Mouse (Mus musculus) neural tube, embryonic 12.5 days (tissue): ENCODE data around the gene Npl. TPM values are rescaled to one million over a fixed set of nuclear protein-coding genes. Genes with fewer than 3 reads are reported as not detected.
"Not testable (repeated sequence)": the region's sequence is repeated elsewhere in the genome, so short reads cannot be mapped to it uniquely, and the experiment has no call there.

Experiments
- ATAC-seq: fragments of 200-750 bp; cut with Nextera tagmentation; 2 replicates; pipeline ENCODE4 v1.8.0; 2017; ENCODE audit warnings: low read depth, mild to moderate bottlenecking, moderate TSS enrichment, moderate library complexity; ENCODE audit not compliant: low FRiP score
- H3K27ac ChIP-seq: fragments of 300-500 bp; sonication (generic); 2 replicates; pipeline ENCODE4 v1.5.1; 2016
- H3K27me3 ChIP-seq: fragments of 300-500 bp; sonication (generic); replicated peaks from 2 replicates; pipeline ENCODE4 v1.6.1; 2016; ENCODE audit warnings: mild to moderate bottlenecking
- H3K36me3 ChIP-seq: fragments of 300-500 bp; sonication (generic); 2 replicates; pipeline ENCODE4 v1.6.1; 2016; ENCODE audit warnings: mild to moderate bottlenecking
- H3K4me1 ChIP-seq: fragments of 300-500 bp; sonication (generic); 2 replicates; pipeline ENCODE4 v1.6.1; 2016
- H3K4me2 ChIP-seq: fragments of 300-500 bp; sonication (generic); replicated peaks from 2 replicates; pipeline ENCODE4 v1.6.1; 2016; ENCODE audit warnings: mild to moderate bottlenecking
- H3K4me3 ChIP-seq: fragments of 300-500 bp; sonication (generic); 2 replicates; pipeline ENCODE4 v1.5.1; 2016
- H3K9ac ChIP-seq: fragments of 300-500 bp; sonication (generic); 2 replicates; pipeline ENCODE4 v1.6.1; 2016; ENCODE audit warnings: mild to moderate bottlenecking
- H3K9me3 ChIP-seq: fragments of 300-500 bp; sonication (generic); 2 replicates; pipeline ENCODE4 v1.6.1; 2016; ENCODE audit warnings: mild to moderate bottlenecking
- WGBS: fragments of 180-500 bp; shearing (Covaris S2); methylation state at CpG from one replicate; pipeline ENCODE4 v1.1.7; 2016; 5-methylcytosine and 5-hydroxymethylcytosine counted together
- polyA plus RNA-seq: library from polyadenylated mRNA; unstranded; fragments of >200 nt; fragmentation: Nextera tagmentation; extraction: Ambion mirVana; gene quantifications from 2 replicates; pipeline ENCODE4 v1.2.1, GENCODE M21; 2016

Gene Npl
- polyA plus RNA-seq, 1 experiment from 2014 or later, result 16.5 TPM

DNA sequence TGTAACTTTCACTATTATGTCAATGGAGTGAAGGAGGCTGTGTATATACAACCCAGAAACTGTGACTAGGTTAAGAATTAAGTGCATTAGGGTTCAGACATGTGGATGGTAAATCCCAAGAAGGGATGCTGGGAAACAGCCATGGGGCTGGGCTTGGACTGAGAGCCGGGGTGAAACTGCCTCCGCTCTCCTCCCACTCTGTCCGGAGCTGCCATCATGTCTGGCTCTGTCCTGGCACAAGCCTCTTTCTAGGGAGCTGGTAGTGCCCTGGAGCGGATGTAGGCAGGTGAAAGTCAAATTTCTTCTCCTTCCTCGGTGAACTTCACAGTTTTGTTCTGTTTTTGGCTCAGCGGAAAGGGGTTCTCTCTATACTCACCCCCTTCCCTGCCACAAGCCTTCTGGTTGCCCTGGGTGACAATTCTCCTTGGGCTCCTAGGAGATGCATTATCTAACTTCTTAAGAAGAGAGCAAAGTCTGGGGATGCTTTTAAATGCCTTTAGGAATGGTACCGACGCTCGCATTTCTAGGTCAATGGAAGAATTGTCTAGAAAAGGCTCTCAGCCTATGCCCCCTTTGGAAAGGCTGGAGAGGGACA is 10.0 kb downstream of the Npl start:
- ATAC-seq, result peak; percentile 57
- 43% methylated on average over 9 of the region's 9 CpGs for WGBS
- no peak overlapping the region for H3K4me3 ChIP-seq
- H3K4me2 ChIP-seq, result no peak overlapping the region
- peaks cover 16% of the 10 kb centered on the region; the same call in 1 of the 2 replicates for H3K4me1 ChIP-seq
- no peaks in the 10 kb centered on the region for H3K36me3 ChIP-seq
- H3K9me3 ChIP-seq, result no peaks in the 10 kb centered on the region
- H3K27me3 ChIP-seq, result no peaks in the 10 kb centered on the region
- no peak overlapping the region for H3K27ac ChIP-seq
- no peak overlapping the region for H3K9ac ChIP-seq

DNA sequence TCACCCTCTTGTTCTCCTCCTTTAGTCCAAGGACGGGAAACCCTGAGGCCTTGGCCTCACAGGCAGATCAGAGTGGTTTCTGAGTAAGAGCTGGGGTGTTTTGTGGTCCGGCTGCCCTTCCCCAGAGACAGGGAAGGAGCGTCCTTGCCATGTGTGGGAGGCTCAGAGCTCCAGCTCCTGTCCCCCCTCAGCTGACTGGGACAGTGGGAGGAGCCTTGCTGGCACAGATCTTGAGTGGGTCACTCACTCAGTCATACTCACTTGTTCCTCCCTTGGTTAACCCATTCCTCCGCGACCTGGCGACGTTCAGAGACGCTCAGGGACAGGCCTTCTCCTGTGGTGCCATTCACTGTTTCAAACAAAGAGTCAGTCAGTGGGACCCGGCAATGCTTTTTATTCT is 14.2 kb downstream of the Npl start:
- Histone ChIP-seq H3K9me3 (no peaks in the 10 kb centered on the region), H3K4me1 (peaks cover 23% of the 10 kb centered on the region), H3K9ac (peak overlapping the region; percentile 29; the same call in 1 of the 2 replicates), H3K36me3 (no peaks in the 10 kb centered on the region), H3K27ac (no peak overlapping the region), H3K4me2 (no peak overlapping the region), H3K4me3 (no peak overlapping the region), H3K27me3 (no peaks in the 10 kb centered on the region)
- ATAC-seq, result no peak
- 36% methylated on average over 9 of the region's 9 CpGs for WGBS

DNA sequence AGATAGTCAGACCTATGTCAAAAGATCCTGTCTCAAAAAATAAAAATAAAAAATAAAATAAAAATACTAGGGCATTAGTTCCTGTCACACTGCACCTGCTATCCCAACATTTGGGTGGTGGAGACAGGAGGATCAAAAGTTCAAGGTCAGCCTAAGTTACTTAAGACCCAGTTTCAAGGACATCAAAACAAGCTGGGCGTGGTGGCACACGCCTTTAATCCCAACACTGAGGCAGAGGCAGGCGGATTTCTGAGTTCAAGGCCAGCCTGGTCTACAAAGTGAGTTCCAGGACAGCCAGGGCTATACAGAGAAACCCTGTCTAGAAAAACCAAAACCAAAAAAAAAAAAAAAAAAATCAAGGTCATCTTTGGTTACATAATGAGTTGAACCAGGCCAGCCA is 16.9 kb downstream of the Npl start:
- not testable (repeated sequence) for H3K4me3 ChIP-seq, ATAC-seq, H3K27ac ChIP-seq, H3K4me2 ChIP-seq, H3K9ac ChIP-seq, H3K36me3 ChIP-seq, H3K27me3 ChIP-seq, H3K9me3 ChIP-seq
- peaks cover 18% of the 10 kb centered on the region for H3K4me1 ChIP-seq
- whole genome bisulfite sequencing, result 94% methylated on average over 3 of the region's 3 CpGs

DNA sequence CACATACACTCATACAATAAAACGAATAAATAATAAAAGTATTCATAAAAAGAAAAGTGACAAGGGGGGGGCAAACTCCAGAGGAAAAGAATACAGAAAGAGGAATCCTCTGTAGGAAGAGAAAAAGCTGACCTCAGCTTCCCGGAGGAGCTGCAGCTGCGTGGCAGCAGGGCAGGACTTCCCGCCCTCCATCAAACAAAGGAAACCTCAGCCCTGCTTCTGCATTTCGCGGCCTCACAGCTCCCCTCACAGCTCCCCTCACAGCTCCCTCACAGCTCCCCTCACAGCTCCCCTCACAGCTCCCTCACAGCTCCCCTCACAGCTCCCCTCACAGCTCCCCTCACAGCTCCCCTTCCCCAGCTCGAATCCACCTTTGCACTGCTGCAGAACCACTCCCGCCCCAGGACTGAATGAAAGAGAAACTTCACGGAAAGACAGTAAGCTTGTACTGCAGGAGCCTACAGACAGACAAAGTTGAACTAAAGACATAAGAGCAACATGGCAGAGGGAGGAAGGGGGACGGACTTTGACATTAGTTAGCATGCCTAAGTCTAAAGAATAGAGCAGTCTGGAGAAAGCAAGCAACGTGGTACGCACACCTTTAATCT is 17.5 kb downstream of the Npl start:
- peak; percentile 82 for ATAC-seq
- H3K4me2 ChIP-seq, result peak overlapping the region; percentile 45
- H3K4me1 ChIP-seq, result peaks cover 18% of the 10 kb centered on the region
- WGBS, result 14% methylated on average over 12 of the region's 12 CpGs
- peak overlapping the region; percentile 33 for H3K9ac ChIP-seq
- no peaks in the 10 kb centered on the region for H3K36me3 ChIP-seq
- peak overlapping the region; percentile 72 for H3K27ac ChIP-seq
- no peaks in the 10 kb centered on the region for H3K9me3 ChIP-seq
- no peaks in the 10 kb centered on the region for H3K27me3 ChIP-seq
- peak overlapping the region; percentile 2; the same call in 1 of the 2 replicates for H3K4me3 ChIP-seq

DNA sequence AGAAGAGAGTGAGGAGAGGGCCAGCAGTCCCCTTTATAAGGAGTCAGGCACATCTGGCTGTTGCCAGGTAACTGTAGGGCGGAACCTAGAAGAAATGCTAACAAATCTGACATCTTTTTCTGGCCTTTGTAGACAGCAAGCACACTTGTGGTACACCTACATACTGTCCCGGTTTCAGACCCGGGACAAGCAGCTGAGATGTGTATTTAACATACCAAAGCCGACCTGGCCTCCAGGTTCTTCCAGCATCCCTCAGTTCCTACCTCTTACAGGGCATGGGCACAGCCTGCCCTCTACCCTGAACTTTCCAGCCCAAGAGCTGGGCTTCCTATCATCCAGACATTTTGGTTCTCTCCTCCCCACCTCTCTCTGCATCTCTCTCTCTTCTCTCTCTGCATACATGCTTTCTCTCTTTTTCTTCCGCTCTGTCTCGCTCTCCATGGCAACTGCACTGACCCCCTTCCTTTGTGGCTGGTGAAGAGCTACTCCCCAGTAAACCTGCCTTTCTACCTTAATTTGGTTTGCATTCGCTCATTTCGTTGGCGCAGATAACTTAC is 18.1 kb downstream of the Npl start:
- peak; percentile 74 for ATAC-seq
- Histone ChIP-seq H3K27me3 (no peaks in the 10 kb centered on the region), H3K27ac (no peak overlapping the region), H3K4me2 (peak overlapping the region; percentile 45), H3K4me1 (peaks cover 18% of the 10 kb centered on the region), H3K4me3 (no peak overlapping the region), H3K9ac (peak overlapping the region; percentile 33; the same call in 1 of the 2 replicates), H3K9me3 (no peaks in the 10 kb centered on the region), H3K36me3 (no peaks in the 10 kb centered on the region)
- 21% methylated on average over 9 of the region's 9 CpGs for WGBS

DNA sequence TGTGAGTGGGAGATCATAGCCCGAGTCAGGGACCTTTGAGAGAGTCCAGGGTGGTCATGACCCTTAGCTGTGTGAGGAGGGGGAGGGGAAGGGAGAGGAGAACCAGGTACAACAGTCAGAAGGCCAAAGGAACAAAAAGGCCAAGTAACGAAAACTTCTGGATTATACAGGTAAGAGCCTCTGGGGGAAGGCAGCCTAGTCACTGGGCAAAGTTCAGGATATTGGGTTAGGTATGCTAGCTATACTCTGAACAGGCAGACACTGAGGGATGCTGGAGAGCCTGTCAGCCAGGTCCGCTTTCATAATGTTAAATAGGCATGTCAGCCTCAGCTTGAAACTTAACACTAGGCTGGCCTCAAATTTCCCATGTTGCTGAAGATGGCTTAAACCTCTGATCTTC is 27.7 kb downstream of the Npl start:
- WGBS, result 66% methylated on average over 3 of the region's 3 CpGs

DNA sequence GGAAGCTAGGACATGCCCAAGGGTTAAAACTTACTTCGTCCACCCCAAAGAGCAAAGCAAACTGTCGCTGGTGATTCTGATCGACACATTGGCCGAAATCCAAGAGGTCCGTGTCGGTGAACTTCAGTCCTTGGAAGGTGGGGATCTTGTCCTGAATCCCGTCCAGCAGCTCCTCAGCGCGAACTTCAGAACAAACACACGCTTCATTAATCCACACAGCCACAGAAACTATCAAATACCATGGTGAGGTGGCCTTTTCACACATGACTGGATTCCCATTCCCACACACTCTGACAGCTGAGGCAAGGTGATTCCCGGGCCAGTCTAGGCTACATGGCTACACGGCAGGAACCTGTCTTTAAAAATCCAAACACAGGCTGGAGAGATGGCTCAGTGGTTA is 34.5 kb downstream of the Npl start:
- 89% methylated on average over 12 of the region's 12 CpGs for WGBS
- no peak for ATAC-seq

More for the DNA sequence above, 27.7 kb downstream of the Npl start:
- Histone ChIP-seq H3K27ac (no peak overlapping the region), H3K9me3 (no peaks in the 10 kb centered on the region), H3K4me1 (no peaks in the 10 kb centered on the region), H3K4me3 (no peak overlapping the region), H3K4me2 (no peak overlapping the region), H3K36me3 (no peaks in the 10 kb centered on the region), H3K9ac (no peak overlapping the region), H3K27me3 (no peaks in the 10 kb centered on the region)
- no peak for ATAC-seq

DNA sequence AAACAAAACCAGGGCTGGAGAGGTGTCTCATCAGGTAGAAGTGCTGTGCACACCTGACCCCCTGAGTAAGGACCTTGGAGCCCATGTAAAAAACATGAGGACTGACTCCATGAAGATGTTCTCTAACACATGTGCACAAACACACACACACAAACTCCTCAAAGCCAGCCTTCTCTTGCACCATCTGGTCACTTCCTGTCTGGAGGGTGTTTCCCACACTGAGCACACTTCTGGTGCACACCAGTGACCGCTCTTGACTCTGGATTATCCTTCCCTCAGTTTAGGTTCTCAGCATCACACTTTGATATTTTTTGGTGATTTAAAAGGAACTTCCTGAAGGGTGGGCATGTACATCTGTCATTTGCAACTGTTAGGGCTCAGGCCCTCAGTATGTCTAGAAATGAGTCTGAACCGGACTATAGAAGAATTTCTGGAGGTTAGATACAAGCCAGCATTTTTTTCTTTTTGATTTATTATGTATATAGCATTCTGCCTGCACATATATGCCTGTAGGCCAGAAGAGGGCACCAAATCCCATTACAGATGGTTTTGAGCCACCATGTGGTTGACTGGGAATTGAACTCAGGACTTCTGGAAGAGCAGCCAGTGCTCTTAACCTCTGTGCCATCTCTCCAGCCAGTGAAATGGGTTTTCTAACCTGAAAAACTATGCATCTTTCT is 39.4 kb downstream of the Npl start:
- no peaks in the 10 kb centered on the region for H3K27me3 ChIP-seq
- ATAC-seq, result no peak
- H3K36me3 ChIP-seq, result no peaks in the 10 kb centered on the region
- H3K9ac ChIP-seq, result no peak overlapping the region
- no peaks in the 10 kb centered on the region for H3K4me1 ChIP-seq
- no peak overlapping the region for H3K27ac ChIP-seq
- H3K9me3 ChIP-seq, result no peaks in the 10 kb centered on the region
- H3K4me2 ChIP-seq, result no peak overlapping the region
- H3K4me3 ChIP-seq, result no peak overlapping the region
- WGBS, result 71% methylated on average over 2 of the region's 2 CpGs

More for the DNA sequence above, 34.5 kb downstream of the Npl start:
- Histone ChIP-seq H3K4me2 (no peak overlapping the region), H3K36me3 (no peaks in the 10 kb centered on the region), H3K9me3 (no peaks in the 10 kb centered on the region), H3K27me3 (no peaks in the 10 kb centered on the region), H3K9ac (no peak overlapping the region), H3K4me1 (no peaks in the 10 kb centered on the region), H3K27ac (no peak overlapping the region), H3K4me3 (no peak overlapping the region)

DNA sequence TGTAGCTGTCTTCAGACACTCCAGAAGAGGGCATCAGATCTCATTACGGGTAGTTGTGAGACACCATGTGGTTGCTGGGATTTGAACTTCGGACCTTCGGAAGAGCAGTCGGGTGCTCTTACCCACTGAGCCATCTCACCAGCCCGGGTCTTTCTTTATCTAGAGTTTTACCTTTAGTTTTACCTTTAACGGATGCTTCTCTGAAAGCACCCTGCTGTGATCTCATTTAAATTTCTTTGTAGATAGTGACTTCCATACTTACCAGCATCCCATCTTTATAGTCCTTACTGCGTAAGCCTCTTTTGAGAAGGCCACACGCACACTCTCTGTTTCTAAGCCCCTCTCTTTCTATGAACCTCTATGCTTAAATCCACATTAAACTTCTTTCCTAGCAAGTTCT is 40.3 kb downstream of the Npl start:
- H3K4me1 ChIP-seq, H3K9ac ChIP-seq, H3K27ac ChIP-seq, H3K4me3 ChIP-seq, H3K4me2 ChIP-seq, ATAC-seq, H3K9me3 ChIP-seq, H3K27me3 ChIP-seq, H3K36me3 ChIP-seq: not testable (repeated sequence)
- WGBS, result 54% methylated on average over 8 of the region's 8 CpGs

DNA sequence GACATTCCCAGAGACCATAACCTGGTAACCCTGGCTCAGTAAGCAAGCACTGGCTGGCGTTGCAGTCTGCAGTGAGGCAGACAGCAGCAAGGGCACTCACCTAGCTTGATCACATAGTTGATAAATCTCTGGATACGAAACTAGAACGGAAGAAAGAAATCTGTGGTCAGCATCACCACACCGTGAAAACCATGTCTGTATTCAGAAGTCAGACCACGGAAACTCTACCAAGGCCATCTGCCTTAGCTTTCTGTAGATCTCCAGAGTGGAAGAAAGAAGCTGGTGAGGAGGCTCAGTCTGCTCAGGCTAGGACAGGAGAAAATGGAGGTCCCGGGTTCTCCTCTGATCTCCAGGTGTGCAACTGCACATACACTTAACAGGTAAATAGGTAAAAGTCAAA is 40.8 kb downstream of the Npl start:
- H3K4me1 ChIP-seq, result no peaks in the 10 kb centered on the region
- H3K4me3 ChIP-seq, result no peak overlapping the region
- ATAC-seq, result no peak
- H3K9me3 ChIP-seq, result no peaks in the 10 kb centered on the region
- WGBS, result 88% methylated on average over 6 of the region's 6 CpGs
- no peak overlapping the region for H3K27ac ChIP-seq
- no peaks in the 10 kb centered on the region for H3K36me3 ChIP-seq
- H3K27me3 ChIP-seq, result no peaks in the 10 kb centered on the region
- H3K4me2 ChIP-seq, result no peak overlapping the region
- no peak overlapping the region for H3K9ac ChIP-seq

DNA sequence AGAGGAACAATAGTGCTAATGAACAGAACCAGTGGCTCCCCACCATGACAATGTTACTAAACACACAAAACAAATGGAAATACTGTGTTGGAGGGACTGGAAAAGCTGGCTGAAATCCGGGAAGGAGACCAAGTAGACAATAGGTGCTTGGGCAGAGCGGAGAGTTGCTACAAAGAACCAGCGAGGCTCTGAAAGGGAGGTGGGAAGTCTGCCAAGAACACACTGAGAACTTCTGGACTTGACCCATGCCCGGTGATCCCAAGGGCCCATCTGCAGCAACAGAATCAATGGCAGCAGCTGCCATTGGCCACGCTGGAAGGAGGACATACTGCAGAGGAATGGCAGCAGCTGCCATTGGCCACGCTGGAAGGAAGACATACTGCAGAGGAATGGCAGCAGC is 43.6 kb downstream of the Npl start:
- Histone ChIP-seq H3K4me1 (no peaks in the 10 kb centered on the region), H3K9ac (no peak overlapping the region), H3K27me3 (no peaks in the 10 kb centered on the region), H3K4me3 (no peak overlapping the region), H3K36me3 (no peaks in the 10 kb centered on the region), H3K4me2 (no peak overlapping the region), H3K27ac (no peak overlapping the region), H3K9me3 (no peaks in the 10 kb centered on the region)
- ATAC-seq, result no peak
- WGBS, result 74% methylated on average over 6 of the region's 6 CpGs

DNA sequence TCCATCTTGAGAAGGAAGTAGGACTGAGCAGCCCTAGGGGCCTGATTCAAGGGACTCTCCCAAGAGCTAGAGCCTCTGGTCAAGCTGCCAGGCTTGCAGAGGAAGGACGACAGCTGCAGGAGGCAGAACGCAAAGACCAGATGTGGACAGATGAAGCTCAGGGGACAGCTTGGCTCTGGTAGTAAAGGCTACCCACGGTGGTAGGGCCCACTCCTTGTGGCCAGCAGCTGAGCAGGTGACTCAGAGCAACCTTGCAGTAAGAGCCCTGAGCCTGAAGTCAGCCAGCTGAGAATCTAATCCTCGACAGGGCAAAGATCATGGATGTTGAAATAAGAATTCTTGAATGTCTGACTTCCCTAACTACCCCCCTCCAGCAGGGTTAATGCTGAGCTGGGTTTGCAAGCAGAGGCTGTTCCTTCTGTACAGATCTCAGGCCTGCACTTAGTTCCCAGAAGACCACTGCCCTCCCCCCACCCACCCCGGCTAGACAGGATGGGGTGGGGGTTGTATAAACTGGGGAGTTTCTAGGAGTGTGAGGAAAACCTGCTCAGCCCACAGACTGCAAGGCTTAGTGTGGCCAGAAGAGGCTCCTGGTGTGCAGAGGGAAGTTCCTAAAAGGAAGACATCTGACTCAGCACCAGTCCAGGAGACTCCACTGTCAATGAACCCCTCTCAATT is 48.1 kb downstream of the Npl start:
- Histone ChIP-seq H3K27ac (no peak overlapping the region), H3K9ac (no peak overlapping the region), H3K27me3 (no peaks in the 10 kb centered on the region), H3K9me3 (no peaks in the 10 kb centered on the region), H3K4me2 (no peak overlapping the region), H3K36me3 (no peaks in the 10 kb centered on the region), H3K4me1 (no peaks in the 10 kb centered on the region), H3K4me3 (no peak overlapping the region)
- WGBS, result 64% methylated on average over 5 of the region's 5 CpGs
- ATAC-seq, result no peak
